Mouse (Mus musculus) cerebellum, postnatal 14 days (tissue): ENCODE results near the gene Mier2.

ENCODE experiments used
- DNase-seq, 2 experiments: peaks; one replicate each; pipeline ENCODE4 v3.0.0; 2021; ENCODE audit warnings: mixed read lengths in 2 of 2

Gene Mier2

DNA sequence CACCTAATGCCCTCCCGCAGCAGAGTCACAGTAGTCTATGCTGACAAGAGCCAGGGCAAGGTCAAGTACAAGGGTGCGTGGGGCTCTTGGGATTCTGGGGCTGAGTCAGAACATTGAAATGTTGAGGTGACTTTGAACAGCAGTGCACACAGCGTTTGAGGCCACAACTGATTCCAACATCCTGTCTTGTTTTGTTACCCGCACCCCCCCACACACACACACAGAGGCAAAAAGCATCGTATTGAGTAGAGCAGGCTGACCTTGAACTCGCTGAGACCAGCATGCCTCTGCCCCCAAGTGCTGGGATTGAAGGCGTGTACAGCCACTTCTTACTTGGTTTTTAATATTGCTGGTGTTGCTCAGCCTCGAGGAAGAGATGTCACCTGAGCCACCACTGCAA, 19.4 kb upstream of the Mier2 start:
- no peak for DNase-seq

DNA sequence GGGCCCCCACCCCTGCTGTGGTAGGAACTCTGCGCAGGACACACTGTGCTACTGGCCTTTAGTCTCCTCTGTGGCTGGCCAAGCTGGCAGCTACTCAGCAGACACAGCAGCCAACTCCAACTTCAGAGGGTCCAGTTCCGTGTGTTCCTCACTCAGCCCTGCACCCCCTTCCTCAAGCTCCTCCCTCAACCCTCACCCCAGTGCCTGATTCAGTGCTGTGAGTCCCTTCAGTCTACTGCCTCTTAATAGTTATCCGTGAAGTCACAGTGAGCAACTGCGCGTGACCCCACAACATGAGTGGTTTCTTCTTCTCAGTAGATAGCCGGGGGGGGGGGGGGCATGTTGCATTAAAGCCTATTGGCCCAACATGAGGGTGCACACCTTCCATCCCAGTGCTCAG, 18.6 kb upstream of the Mier2 start:
- no peak for DNase-seq

- no peak for DNase-seq
Observed at GRCm38 (mm10) chr10:79571314-79571713, 16.3 kb upstream of the Mier2 start.

- DNase-seq: no peak
Observed at GRCm38 (mm10) chr10:79569921-79570320, 14.9 kb upstream of the Mier2 start.

GRCm38 (mm10) chr10:79559716-79560115, 4.7 kb upstream of the Mier2 start:
- no peak for DNase-seq

DNA sequence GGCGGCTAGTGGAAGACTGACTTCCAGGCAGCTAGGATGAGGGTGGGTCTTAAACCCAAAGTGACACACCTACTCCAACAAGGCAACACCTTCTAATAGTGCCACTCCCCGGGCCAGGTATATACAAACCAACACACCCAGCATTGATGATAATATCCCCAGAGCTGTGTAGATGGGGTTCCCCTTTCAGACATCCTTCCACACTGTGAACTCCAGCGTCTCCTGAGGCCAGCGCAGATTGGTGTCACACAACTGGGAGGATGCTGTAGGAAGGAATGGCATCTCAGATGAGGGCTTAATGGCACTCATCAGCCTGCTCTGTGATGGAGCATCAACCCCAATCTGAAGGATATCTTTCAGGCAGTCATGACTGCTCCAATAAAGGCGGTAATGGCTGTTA, 2.5 kb upstream of the Mier2 start:
- DNase-seq: peak in 1 of 2 experiments; percentile 1

- peak in 1 of 2 experiments; percentile 0 for DNase-seq
Observed at GRCm38 (mm10) chr10:79556951-79557350, 2.0 kb upstream of the Mier2 start.

GRCm38 (mm10) chr10:79555238-79555724, 282 bp upstream of the Mier2 start:
- peak in 1 of 2 experiments; percentile 10 for DNase-seq

DNA sequence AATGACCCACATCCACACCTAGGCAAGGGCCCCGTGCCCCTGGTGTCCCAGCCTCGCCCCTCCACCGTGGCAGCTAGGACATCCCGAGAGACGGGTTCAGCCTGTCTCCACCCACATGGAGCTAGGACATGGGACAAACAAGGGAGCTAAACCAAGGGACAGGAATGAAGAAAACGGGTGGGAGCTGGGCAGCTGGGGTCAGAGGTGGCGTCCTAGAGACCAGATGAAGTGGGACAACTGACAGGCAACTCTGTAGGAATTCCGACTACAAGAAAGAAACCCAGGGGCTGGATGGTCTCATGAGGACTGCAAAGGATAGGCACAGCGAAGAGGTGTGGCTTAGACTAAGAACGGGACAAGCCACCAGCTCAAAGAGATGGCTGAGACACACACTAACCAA, 1.3 kb downstream of the Mier2 start:
- peak in 1 of 2 experiments; percentile 8 for DNase-seq

DNA sequence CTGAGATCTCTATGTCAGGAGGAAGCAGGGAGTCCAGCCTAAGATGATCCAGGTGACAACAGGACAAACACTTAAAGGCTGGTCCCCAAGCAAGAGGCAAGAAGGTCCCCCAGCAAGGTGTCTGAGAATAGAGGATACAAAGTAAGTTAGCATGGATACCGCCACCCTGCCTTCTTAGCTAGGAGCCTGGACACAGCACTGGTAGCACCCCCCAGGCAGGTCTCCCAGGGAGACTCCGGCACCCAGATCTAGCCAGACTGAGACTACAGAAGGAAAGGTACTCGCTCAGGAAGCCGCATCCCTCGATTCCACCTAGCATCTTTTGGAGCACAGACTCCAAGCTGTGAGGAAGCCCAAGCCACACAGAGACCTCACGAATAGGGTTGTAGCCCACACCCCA, 1.8 kb downstream of the Mier2 start:
- DNase-seq: peak in 1 of 2 experiments; percentile 5

DNA sequence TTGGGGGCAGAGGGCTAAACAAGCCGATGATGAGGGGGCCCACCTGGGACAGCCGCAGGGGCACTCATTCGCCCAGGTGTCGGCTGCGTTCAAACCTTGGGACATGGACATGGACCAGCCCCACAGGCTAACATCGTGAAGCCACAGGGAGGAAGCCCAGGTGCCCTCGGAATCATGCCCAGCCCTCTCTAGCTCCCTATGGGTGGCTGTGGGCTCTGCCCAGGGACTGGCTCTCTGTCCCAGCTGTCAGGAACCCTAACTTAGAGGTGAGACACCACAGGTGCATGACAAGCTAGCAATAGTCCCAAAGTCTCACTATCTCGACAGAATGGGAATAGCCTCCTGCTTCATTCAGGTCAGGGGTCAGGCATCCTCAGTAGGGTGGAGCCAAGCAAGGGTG, 2.5 kb downstream of the Mier2 start:
- DNase-seq: peak in 1 of 2 experiments; percentile 1

DNA sequence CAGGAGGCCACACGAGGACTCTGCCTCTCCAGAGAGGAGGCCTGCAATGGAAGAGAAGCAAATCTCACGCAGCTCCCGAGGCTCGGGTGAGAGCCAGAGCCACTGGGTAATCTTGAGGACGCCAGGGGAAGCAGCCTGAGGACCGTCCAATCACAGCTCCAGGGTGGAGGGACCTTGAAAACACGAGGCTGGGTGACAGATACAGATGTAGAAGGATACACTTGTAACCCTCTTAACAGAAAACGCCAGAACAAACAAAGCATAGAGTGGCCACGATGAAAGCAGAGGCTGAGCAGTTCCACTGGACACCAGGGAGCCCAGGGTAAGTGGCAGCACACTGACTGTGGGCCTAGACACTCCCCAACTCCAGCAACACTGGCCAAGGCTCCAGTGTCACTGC, 4.6 kb downstream of the Mier2 start:
- DNase-seq: no peak

GRCm38 (mm10) chr10:79548971-79549723, 5.9 kb downstream of the Mier2 start:
- peak in 1 of 2 experiments; percentile 1 for DNase-seq

- DNase-seq: peak in 1 of 2 experiments; percentile 1
Observed at GRCm38 (mm10) chr10:79548546-79548945, 6.5 kb downstream of the Mier2 start.

DNA sequence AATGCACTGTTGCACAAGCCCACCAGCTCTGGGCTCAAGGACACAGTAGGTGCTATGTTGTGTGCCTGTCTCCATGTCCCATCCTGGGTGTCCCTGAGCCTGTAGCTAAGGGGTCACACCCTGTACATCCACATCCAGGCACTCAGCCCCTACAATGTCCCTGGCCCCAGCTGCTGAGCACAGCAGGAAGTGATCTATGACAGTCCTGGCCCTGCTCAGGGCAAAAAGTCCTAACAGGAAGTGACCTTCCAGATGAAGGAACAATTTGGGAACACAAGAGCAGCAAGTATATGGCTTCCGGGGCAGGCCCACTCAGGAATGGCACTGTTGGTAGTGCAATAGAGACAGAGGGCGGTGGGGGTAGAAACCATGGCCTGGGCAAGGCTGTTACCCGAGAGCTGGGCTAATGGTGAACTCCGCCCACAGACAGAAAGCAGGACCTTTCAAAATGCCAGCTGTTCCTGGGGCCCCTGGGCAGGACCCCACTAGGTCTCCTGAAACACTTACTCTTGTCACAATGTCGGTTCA, 7.8 kb downstream of the Mier2 start:
- no peak for DNase-seq

- DNase-seq: no peak
Observed at GRCm38 (mm10) chr10:79546483-79546882, 8.5 kb downstream of the Mier2 start.

DNA sequence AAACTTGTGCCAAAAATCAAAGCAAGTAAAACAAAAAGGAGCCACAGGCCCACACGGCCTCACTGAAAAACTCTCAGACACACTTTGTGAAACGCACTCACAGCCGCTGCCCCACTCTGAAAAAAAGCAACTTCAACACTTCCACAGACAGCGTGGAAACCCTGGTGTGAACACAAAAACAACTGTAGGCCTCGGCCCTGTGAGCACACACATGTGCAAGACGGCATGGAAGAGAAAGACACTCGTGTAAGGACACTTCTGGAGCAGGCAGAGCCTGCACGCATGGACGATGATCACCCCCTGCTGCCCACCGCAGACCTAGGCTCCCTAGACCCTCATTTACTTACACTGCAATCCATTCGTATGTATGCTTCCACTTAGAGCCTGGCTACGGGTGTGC, 9.1 kb downstream of the Mier2 start:
- no peak for DNase-seq

DNA sequence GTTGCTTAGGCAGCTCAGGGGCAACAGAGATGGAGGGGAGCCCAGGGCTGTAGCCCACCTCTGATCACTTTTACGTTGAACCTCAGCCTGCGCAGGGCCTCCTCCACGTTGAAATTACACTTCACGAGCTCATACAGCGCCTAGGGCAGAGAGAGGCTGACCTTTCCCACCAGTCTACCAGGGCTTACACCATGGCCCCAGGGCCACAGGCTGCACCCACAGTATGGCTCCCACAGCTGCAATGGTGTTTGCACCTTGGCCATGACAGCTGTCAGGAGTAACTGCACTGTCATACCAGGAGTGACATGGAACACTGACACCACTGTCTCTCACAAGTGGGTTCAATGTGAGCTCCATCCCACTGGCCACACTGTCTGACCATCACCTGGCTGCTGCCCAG, 10.4 kb downstream of the Mier2 start:
- DNase-seq: no peak

DNA sequence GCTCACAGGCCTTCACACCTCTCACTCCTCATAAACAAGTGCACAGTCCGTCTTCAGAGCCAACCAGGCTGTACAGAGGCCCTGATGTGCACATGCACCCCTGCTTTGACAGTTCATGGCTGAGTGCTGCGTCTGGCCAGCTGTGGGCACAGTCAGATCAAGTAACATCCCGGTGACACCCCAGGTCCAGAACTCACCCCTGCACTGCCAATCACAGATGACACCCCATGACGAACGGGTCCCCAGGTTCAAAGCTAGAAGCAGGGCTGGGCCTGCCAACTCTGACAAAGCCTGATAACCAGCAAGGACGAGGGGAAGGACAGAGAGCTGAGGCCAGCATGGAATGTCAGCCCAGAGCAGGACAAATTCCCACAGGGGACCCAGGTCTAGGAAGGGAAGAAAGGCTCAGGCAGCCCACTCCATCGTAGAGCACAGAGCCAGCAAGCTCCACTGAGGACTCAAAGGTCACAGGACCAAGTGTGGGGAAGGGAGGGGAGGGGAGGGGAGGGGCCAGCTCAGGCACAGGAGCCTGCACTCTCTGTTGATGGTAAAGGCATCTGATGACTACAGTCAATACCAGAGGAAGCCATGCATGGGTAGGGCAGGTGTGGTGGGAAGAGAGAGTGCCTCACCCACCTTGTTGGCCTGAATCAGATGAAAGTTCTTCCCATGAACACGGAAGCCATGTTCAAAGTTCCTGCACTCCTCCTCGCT, 11.0 kb downstream of the Mier2 start:
- no peak for DNase-seq

- DNase-seq: no peak
Observed at GRCm38 (mm10) chr10:79542171-79542570, 12.8 kb downstream of the Mier2 start.

GRCm38 (mm10) chr10:79541522-79541921, 13.5 kb downstream of the Mier2 start:
- no peak for DNase-seq

- DNase-seq: peak; percentile 63 to 72
Observed at GRCm38 (mm10) chr10:79540746-79541145, 14.3 kb downstream of the Mier2 start.

GRCm38 (mm10) chr10:79539701-79540495, 15.1 kb downstream of the Mier2 start:
- no peak for DNase-seq
